Mouse (Mus musculus) midbrain, embryonic 11.5 days (tissue): ENCODE results near the gene Zfp322a. TPM values are rescaled to one million over a fixed set of nuclear protein-coding genes. Genes with fewer than 3 reads are reported as not detected.

Experiments
- ATAC-seq: fragments of 200-750 bp; cut with Nextera tagmentation; 2 replicates; pipeline ENCODE4 v1.8.0; 2017; ENCODE audit warnings: moderate TSS enrichment, moderate library complexity; ENCODE audit not compliant: low FRiP score
- DNase-seq: peaks from one replicate; pipeline ENCODE4 v3.0.0; 2015; ENCODE audit warnings: low spot score; ENCODE audit errors: missing footprints
- H3K27ac ChIP-seq: fragments of 300-500 bp; sonication (generic); 2 replicates; pipeline ENCODE4 v1.5.1; 2014; ENCODE audit warnings: low read depth, low read length
- H3K27me3 ChIP-seq: fragments of 300-500 bp; sonication (generic); 2 replicates; pipeline ENCODE4 v1.6.1; 2014; ENCODE audit warnings: mild to moderate bottlenecking, low read length, moderate library complexity, mixed read lengths; ENCODE audit not compliant: control insufficient read depth, insufficient read depth
- H3K36me3 ChIP-seq: fragments of 300-500 bp; sonication (generic); 2 replicates; pipeline ENCODE4 v1.6.1; 2014; ENCODE audit warnings: mild to moderate bottlenecking, low read length, moderate library complexity, mixed read lengths; ENCODE audit not compliant: control insufficient read depth, insufficient read depth
- H3K4me1 ChIP-seq: fragments of 300-500 bp; sonication (generic); 2 replicates; pipeline ENCODE4 v1.6.1; 2014; ENCODE audit warnings: low read length; ENCODE audit not compliant: control insufficient read depth, insufficient read depth
- H3K4me2 ChIP-seq: fragments of 300-500 bp; sonication (generic); 2 replicates; pipeline ENCODE4 v1.6.1; 2014; ENCODE audit warnings: mild to moderate bottlenecking, moderate library complexity
- H3K4me3 ChIP-seq: fragments of 300-500 bp; sonication (generic); 2 replicates; pipeline ENCODE4 v1.5.1; 2014; ENCODE audit warnings: low read depth, low read length
- H3K9ac ChIP-seq: fragments of 300-500 bp; sonication (generic); 2 replicates; pipeline ENCODE4 v1.6.1; 2014; ENCODE audit warnings: low read length
- H3K9me3 ChIP-seq: fragments of 300-500 bp; sonication (generic); 2 replicates; pipeline ENCODE4 v1.6.1; 2016; ENCODE audit warnings: low read length; ENCODE audit not compliant: control insufficient read depth
- WGBS: fragments of 180-500 bp; shearing (Covaris S2); extraction: QIAGEN DNeasy Blood & Tissue Kit; methylation state at CpG from one replicate; pipeline ENCODE4 v1.1.7; 2014; 5-methylcytosine and 5-hydroxymethylcytosine counted together
- polyA plus RNA-seq: library from polyadenylated mRNA; unstranded; fragments of >200 nt; fragmentation: Nextera tagmentation; extraction: Ambion mirVana; gene quantifications from 2 replicates; pipeline ENCODE4 v1.2.1, GENCODE M21; 2014

The Zfp322a gene
- polyA plus RNA-seq, 1 experiment from 2014 or later = 69.4 TPM

DNA sequence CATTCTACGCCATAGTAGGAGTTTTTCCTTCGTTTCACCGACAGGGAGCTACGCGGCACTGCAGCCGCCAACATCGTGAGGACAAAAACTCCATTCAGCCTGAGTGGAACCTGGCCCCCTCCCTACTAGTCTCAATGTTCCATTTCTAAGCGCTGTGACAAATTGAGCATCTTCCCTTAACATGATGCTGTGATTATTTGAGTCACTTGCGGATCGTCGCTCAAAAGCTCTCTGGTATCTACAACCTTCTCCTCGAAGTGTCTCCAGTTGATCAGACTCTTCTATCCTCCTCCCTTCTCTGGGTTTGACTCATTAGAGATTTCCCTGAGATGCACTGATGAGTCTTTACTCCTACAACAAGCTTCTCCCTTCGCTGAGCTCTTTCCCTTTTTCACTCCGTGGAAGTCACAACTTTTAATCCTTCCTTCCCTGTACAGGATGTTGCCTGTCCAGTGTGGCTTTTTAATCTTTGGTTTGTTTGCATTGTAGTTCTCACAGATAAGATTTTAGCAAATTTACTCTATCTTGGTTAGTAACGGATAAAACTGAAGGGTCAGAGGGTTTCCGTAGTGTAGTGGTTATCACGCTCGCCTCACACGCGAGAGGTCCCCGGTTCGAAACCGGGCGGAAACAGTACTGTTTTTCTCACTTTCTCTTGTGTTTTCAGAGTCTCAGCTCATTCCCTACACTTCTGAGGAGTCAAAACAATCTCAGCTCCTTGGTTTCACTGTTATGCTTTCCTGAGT, 61.8 kb downstream of the Zfp322a start:
- Histone ChIP-seq H3K9ac (peak overlapping the region; percentile 53), H3K27me3 (peaks cover 23% of the 10 kb centered on the region), H3K4me3 (peak overlapping the region; percentile 29), H3K4me2 (peak overlapping the region; percentile 45), H3K9me3 (no peaks in the 10 kb centered on the region), H3K4me1 (0 out of 2 replicates have a peak, but pooled peaks cover 2% of the 10 kb centered on the region), H3K36me3 (no peaks in the 10 kb centered on the region), H3K27ac (no peak overlapping the region)
- under 1% methylated on average over 24 of the region's 24 CpGs for WGBS
- DNase-seq (peak; percentile 97), ATAC-seq (peak; percentile 59)

GRCm38 (mm10) chr13:23306707-23307068, 62.3 kb downstream of the Zfp322a start:
- DNase-seq (peak; percentile 92), ATAC-seq (peak; percentile 43)
- Histone ChIP-seq H3K27ac (no peak overlapping the region), H3K27me3 (peaks cover 23% of the 10 kb centered on the region), H3K4me3 (peak overlapping the region; percentile 29), H3K9ac (peak overlapping the region; percentile 53), H3K4me2 (peak overlapping the region; percentile 45), H3K36me3 (no peaks in the 10 kb centered on the region), H3K4me1 (0 out of 2 replicates have a peak, but pooled peaks cover 2% of the 10 kb centered on the region), H3K9me3 (no peaks in the 10 kb centered on the region)
- WGBS = 7% methylated on average over 10 of the region's 10 CpGs

Other genes with a start within 250 kb of the Zfp322a start
- not detected in 2 replicates for gene Vmn1r218, start 236.1 kb downstream of the Zfp322a start, polyA plus RNA-seq
- gene Vmn1r219, start 209.9 kb downstream of the Zfp322a start, polyA plus RNA-seq = 0.03 TPM in 1 of 2 replicates, not detected in the other
- gene Vmn1r220, start 181.2 kb downstream of the Zfp322a start, polyA plus RNA-seq = not detected in 2 replicates
- gene Vmn1r221, start 155.1 kb downstream of the Zfp322a start, polyA plus RNA-seq = not detected in 2 replicates
- gene Vmn1r222, start 133.3 kb downstream of the Zfp322a start, polyA plus RNA-seq = not detected in 2 replicates
- gene Vmn1r223, start 122.1 kb downstream of the Zfp322a start, polyA plus RNA-seq = not detected in 2 replicates
- gene Abt1, start 54.7 kb upstream of the Zfp322a start, polyA plus RNA-seq = 14.0 and 14.9 TPM in 2 replicates
- not detected in 2 replicates for gene Btn1a1, start 96.7 kb upstream of the Zfp322a start, polyA plus RNA-seq
- 0.28 and 0.34 TPM in 2 replicates for gene Btn2a2, start 119.6 kb upstream of the Zfp322a start, polyA plus RNA-seq
- gene Hist1h4h, start 161.8 kb upstream of the Zfp322a start, polyA plus RNA-seq = 3.3 and 3.6 TPM in 2 replicates
- gene Hist1h2af, start 164.7 kb upstream of the Zfp322a start, polyA plus RNA-seq = 6.4 and 9.1 TPM in 2 replicates
- gene Hist1h3g, start 166.2 kb upstream of the Zfp322a start, polyA plus RNA-seq = 4.0 and 4.8 TPM in 2 replicates
- 0.44 and 0.87 TPM in 2 replicates for gene Hist1h2bh, start 174.2 kb upstream of the Zfp322a start, polyA plus RNA-seq
- gene Hist1h3f, start 174.8 kb upstream of the Zfp322a start, polyA plus RNA-seq = 1.2 and 1.3 TPM in 2 replicates
- 0.53 and 0.77 TPM in 2 replicates for gene Hist1h4f, start 182.4 kb upstream of the Zfp322a start, polyA plus RNA-seq
- 0.59 and 0.61 TPM in 2 replicates for gene Hist1h1d, start 184.1 kb upstream of the Zfp322a start, polyA plus RNA-seq
- 7.2 and 7.4 TPM in 2 replicates for gene Hist1h3e, start 193.2 kb upstream of the Zfp322a start, polyA plus RNA-seq
- 69.8 and 76.3 TPM in 2 replicates for gene Hist1h2ae, start 202.0 kb upstream of the Zfp322a start, polyA plus RNA-seq
- 3.9 and 6.2 TPM in 2 replicates for gene Hist1h2bg, start 202.2 kb upstream of the Zfp322a start, polyA plus RNA-seq
- 2.6 and 4.9 TPM in 2 replicates for gene Hist1h2bf, start 205.0 kb upstream of the Zfp322a start, polyA plus RNA-seq
- 1.9 and 2.2 TPM in 2 replicates for gene Hist1h2ad, start 205.2 kb upstream of the Zfp322a start, polyA plus RNA-seq
- gene Hist1h3d, start 206.6 kb upstream of the Zfp322a start, polyA plus RNA-seq = 7.4 and 9.8 TPM in 2 replicates
- gene Hist1h4d, start 212.4 kb upstream of the Zfp322a start, polyA plus RNA-seq = 99.4 and 124 TPM in 2 replicates